Mouse (Mus musculus): ENCODE data around the gene Cgnl1. TPM values are rescaled to one million over a fixed set of nuclear protein-coding genes. Genes with fewer than 3 reads are reported as not detected.

Gene Cgnl1
- total and polyA plus RNA-seq, 3 experiments: 0.03 TPM; not detected in 2

DNA sequence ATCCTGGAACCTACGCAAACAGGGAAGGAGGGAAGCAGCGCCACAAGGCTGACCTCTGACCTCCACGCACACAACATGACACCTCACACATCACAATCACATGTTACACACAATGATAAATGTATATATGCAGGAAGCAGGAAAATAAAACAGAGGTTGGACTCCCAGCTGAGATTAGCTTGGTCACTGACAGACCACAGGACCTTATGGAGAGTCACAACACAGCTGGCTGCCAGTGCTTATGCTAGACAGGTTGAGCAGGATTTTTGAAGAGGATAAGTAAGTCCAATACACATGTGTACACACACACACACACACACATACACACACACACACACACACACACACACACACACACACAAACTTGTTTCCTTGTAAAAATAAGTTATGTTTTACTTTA is 105.9 kb downstream of the Cgnl1 start:
- Histone ChIP-seq H3K27ac (ENCODE audit: insufficient read depth, low read depth) (no peak overlapping the region), H3K9ac (ENCODE audit: insufficient read depth, low read depth) (no peak overlapping the region), H3K4me2 (ENCODE audit: insufficient read depth, low read depth, poor library complexity, severe bottlenecking) (no peak overlapping the region), H3K79me2 (replicated peaks; ENCODE audit: control insufficient read depth, extremely low read depth, insufficient read depth, poor library complexity, severe bottlenecking) (no peaks in the 10 kb centered on the region), H3K9me3 (replicated peaks; ENCODE audit: low read length) (no peaks in the 10 kb centered on the region), H3K36me3 (replicated peaks in 1 of 2; ENCODE audit: control insufficient read depth in 1 of 2, insufficient read depth in 1 of 2, low read length in 1 of 2) (no peaks in the 10 kb centered on the region), H3K27me3 (replicated peaks) (no peaks in the 10 kb centered on the region), H3K4me3 (replicated peaks in 1 of 3; ENCODE audit: low read depth in 2 of 3, low read length in 2 of 3, poor library complexity in 1 of 3) (no peak overlapping the region), H3K4me1 (ENCODE audit: control insufficient read depth in 1 of 2, insufficient read depth in 2 of 2) (peaks cover 0 to 11% of the 10 kb centered on the region in 2 experiments; a peak in 2 of 4 replicates)
- TF ChIP-seq HCFC1 (IDR thresholded peaks at IDR 0.05; ENCODE audit: low read depth, low read length) (no peak), EP300 (IDR thresholded peaks at IDR 0.05; ENCODE audit: low read length) (no peak), IRF4 (IDR thresholded peaks at IDR 0.05; ENCODE audit: low read depth, low read length) (no peak), POLR2AphosphoS2 (IDR thresholded peaks at IDR 0.05; ENCODE audit: low read depth, low read length) (no peak), TBP (conservative IDR thresholded peaks at IDR 0.05; ENCODE audit: low read depth, low read length) (no peak), ETS1 (conservative IDR thresholded peaks at IDR 0.05; ENCODE audit: low read depth, low read length) (no peak), E2F4 (IDR thresholded peaks at IDR 0.05; ENCODE audit: insufficient replicate concordance, low read depth, low read length) (no peak), RCOR1 (conservative IDR thresholded peaks at IDR 0.05; ENCODE audit: low read depth, low read length) (no peak), ZKSCAN1 (IDR thresholded peaks at IDR 0.05; ENCODE audit: borderline replicate concordance, low read depth, low read length) (no peak), CHD1 (IDR thresholded peaks at IDR 0.05; ENCODE audit: low read depth, low read length) (no peak), MAX (IDR thresholded peaks at IDR 0.05; ENCODE audit: low read length) (no peak), CTCF (conservative IDR thresholded peaks at IDR 0.05 in 1 of 2, IDR thresholded peaks at IDR 0.05 in 1 of 2; ENCODE audit: low read depth in 2 of 2, low read length in 2 of 2) (no peak), NRF1 (IDR thresholded peaks at IDR 0.05; ENCODE audit: low read depth, low read length) (no peak), GABPA (IDR thresholded peaks at IDR 0.05; ENCODE audit: insufficient replicate concordance, low read depth, low read length) (no peak)
- in situ Hi-C loops (cut with MboI; ENCODE audit: low pct_ligation_motif_present, low pct_unique_long_range_greater_than_20kb, low sequenced_read_pairs) (no loop called here), dilution Hi-C loops (cut with MboI; ENCODE audit: extremely low pct_ligation_motif_present, extremely low pct_unique_long_range_greater_than_20kb, low sequenced_read_pairs) (no loop called here)
- DNase-seq (ENCODE audit: extremely low read depth): no peak

DNA sequence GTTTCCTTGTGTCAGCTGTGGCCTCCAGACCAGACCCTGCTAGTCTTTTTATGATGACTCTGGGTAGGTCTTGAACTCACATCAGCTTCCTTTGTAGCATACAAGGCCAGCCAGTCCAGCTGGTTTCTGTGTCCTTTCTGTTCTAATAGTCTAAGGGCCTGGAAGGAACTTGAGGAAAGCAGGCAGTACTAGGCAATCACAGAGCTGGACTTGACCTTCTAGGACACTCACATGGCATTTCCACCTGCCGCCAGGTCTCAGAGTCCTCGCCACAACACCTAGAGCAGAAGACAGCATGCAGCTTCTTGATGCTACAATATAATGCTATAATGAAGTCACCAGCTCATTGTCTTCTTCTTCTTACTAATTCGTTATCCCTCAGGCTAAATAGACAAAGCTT is 106.5 kb downstream of the Cgnl1 start:
- H3K9me3 ChIP-seq (replicated peaks; ENCODE audit: low read length): no peaks in the 10 kb centered on the region
- H3K36me3 ChIP-seq (replicated peaks in 1 of 2; ENCODE audit: control insufficient read depth in 1 of 2, insufficient read depth in 1 of 2, low read length in 1 of 2): no peaks in the 10 kb centered on the region
- DNase-seq (ENCODE audit: extremely low read depth): no peak
- H3K4me2 ChIP-seq (ENCODE audit: insufficient read depth, low read depth, poor library complexity, severe bottlenecking): no peak overlapping the region
- H3K27ac ChIP-seq (ENCODE audit: insufficient read depth, low read depth): no peak overlapping the region
- TF ChIP-seq POLR2A (IDR thresholded peaks at IDR 0.05; ENCODE audit: low read depth, low read length): no peak
- no peak for TF ChIP-seq JUN (IDR thresholded peaks at IDR 0.05; ENCODE audit: insufficient read depth, low read depth, low read length)
- no peak for TF ChIP-seq JUND (conservative IDR thresholded peaks at IDR 0.05; ENCODE audit: low read depth, low read length)
- TF ChIP-seq MAFK (IDR thresholded peaks at IDR 0.05; ENCODE audit: insufficient replicate concordance, low read length): no peak
- TF ChIP-seq MYC (IDR thresholded peaks at IDR 0.05; ENCODE audit: low read depth, low read length): no peak
- no peak for TF ChIP-seq E2F4 (IDR thresholded peaks at IDR 0.05; ENCODE audit: insufficient replicate concordance, low read depth, low read length)
- no peak for TF ChIP-seq GABPA (IDR thresholded peaks at IDR 0.05; ENCODE audit: insufficient replicate concordance, low read depth, low read length)
- no peak for TF ChIP-seq IRF4 (IDR thresholded peaks at IDR 0.05; ENCODE audit: low read depth, low read length)
- no peaks in the 10 kb centered on the region for H3K27me3 ChIP-seq (replicated peaks)
- H3K9ac ChIP-seq (ENCODE audit: insufficient read depth, low read depth): no peak overlapping the region
- peaks cover 0 to 11% of the 10 kb centered on the region in 2 experiments; a peak in 2 of 4 replicates for H3K4me1 ChIP-seq (ENCODE audit: control insufficient read depth in 1 of 2, insufficient read depth in 2 of 2)
- dilution Hi-C loops (cut with MboI; ENCODE audit: extremely low pct_ligation_motif_present, extremely low pct_unique_long_range_greater_than_20kb, low sequenced_read_pairs): no loop called here
- no peak overlapping the region for H3K4me3 ChIP-seq (replicated peaks in 1 of 3; ENCODE audit: low read depth in 2 of 3, low read length in 2 of 3, poor library complexity in 1 of 3)
- no peaks in the 10 kb centered on the region for H3K79me2 ChIP-seq (replicated peaks; ENCODE audit: control insufficient read depth, extremely low read depth, insufficient read depth, poor library complexity, severe bottlenecking)
- in situ Hi-C loops (cut with MboI; ENCODE audit: low pct_ligation_motif_present, low pct_unique_long_range_greater_than_20kb, low sequenced_read_pairs): no loop called here
